Mouse (Mus musculus) urinary bladder, postnatal 0 days (tissue): ENCODE measurements around the gene H2al1g. TPM values are rescaled to one million over a fixed set of nuclear protein-coding genes. Genes with fewer than 3 reads are reported as not detected.

Source experiments
- polyA plus RNA-seq: library from polyadenylated mRNA; unstranded; fragments of >200 nt; fragmentation: Nextera tagmentation; extraction: Ambion mirVana; gene quantifications from 2 replicates; pipeline ENCODE4 v1.2.1, GENCODE M21; 2015

H2al1g gene
- not detected in 2 replicates for polyA plus RNA-seq

DNA sequence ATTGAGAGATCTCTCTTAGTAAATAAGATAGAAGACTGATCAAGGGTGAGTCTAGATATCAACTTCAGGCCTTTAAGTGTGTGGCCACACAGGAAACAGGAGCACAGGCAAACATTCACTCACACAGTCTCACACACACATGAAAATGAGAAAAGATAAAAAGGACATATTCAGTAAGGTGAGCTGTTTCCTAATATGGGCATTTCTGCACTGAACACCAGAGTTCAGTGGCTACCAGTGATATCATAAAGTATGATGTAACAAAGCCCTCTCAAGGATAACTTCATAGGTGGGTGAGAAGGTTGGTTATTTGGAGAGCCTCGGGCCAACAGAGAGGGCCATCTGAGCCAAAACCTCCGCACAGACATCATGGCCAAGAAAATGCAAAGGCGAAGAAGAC lies at the start of gene H2al1g:
TSS of gene H2al1g (plus strand) at position 301 of the 400 bp plus-strand sequence.

DNA sequence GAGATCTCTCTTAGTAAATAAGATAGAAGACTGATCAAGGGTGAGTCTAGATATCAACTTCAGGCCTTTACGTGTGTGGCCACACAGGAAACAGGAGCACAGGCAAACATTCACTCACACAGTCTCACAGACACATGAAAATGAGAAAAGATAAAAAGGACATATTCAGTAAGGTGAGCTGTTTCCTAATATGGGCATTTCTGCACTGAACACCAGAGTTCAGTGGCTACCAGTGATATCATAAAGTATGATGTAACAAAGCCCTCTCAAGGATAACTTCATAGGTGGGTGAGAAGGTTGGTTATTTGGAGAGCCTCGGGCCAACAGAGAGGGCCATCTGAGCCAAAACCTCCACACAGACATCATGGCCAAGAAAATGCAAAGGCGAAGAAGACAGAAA lies 19.1 kb upstream of the H2al1g start, which contains the start of gene H2al1a:
TSS of gene H2al1a (plus strand) at position 301 of the 400 bp plus-strand sequence.

DNA sequence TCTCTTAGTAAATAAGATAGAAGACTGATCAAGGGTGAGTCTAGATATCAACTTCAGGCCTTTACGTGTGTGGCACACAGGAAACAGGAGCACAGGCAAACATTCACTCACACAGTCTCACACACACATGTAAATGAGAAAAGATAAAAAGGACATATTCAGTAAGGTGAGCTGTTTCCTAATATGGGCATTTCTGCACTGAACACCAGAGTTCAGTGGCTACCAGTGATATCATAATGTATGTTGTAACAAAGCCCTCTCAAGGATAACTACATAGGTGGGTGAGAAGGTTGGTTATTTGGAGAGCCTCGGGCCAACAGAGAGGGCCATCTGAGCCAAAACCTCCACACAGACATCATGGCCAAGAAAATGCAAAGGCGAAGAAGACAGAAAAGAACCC lies 15.9 kb upstream of the H2al1g start, which contains the start of gene H2al1b:
TSS of gene H2al1b (plus strand) at position 301 of the 400 bp plus-strand sequence.

DNA sequence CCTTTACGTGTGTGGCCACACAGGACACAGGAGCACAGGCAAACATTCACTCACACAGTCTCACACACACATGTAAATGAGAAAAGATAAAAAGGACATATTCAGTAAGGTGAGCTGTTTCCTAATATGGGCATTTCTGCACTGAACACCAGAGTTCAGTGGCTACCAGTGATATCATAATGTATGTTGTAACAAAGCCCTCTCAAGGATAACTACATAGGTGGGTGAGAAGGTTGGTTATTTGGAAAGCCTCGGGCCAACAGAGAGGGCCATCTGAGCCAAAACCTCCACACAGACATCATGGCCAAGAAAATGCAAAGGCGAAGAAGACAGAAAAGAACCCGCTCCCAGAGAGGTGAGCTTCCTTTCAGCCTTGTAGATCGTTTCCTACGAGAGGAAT lies 12.7 kb upstream of the H2al1g start, which contains the start of gene H2al1c:
TSS of gene H2al1c (plus strand) at position 301 of the 400 bp plus-strand sequence.

GRCm38 (mm10) chrX:11308524-11308923 lies 9.5 kb upstream of the H2al1g start, which contains the start of gene H2al1d:
H2al1d (plus strand) TSS chrX:11308824.

DNA sequence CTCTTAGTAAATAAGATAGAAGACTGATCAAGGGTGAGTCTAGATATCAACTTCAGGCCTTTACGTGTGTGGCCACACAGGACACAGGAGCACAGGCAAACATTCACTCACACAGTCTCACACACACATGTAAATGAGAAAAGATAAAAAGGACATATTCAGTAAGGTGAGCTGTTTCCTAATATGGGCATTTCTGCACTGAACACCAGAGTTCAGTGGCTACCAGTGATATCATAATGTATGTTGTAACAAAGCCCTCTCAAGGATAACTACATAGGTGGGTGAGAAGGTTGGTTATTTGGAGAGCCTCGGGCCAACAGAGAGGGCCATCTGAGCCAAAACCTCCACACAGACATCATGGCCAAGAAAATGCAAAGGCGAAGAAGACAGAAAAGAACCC lies 6.4 kb upstream of the H2al1g start, which contains the start of gene H2al1e:
TSS of gene H2al1e (plus strand) at position 301 of the 400 bp plus-strand sequence.

GRCm38 (mm10) chrX:11314858-11315257 lies 3.2 kb upstream of the H2al1g start, which contains the start of gene H2al1f:
H2al1f (plus strand) TSS chrX:11315158.

GRCm38 (mm10) chrX:11321192-11321591 lies 3.1 kb downstream of the H2al1g start, which contains the start of gene H2al1h:
H2al1h (plus strand) TSS chrX:11321492.

GRCm38 (mm10) chrX:11324359-11324758 lies 6.3 kb downstream of the H2al1g start, which contains the start of gene H2al1i:
H2al1i (plus strand) TSS chrX:11324659.

DNA sequence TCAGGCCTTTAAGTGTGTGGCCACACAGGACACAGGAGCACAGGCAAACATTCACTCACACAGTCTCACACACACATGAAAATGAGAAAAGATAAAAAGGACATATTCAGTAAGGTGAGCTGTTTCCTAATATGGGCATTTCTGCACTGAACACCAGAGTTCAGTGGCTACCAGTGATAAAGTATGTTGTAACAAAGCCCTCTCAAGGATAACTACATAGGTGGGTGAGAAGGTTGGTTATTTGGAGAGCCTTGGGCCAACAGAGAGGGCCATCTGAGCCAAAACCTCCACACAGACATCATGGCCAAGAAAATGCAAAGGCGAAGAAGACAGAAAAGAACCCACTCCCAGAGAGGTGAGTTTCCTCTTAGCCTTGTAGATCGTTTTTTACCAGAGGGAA lies 9.5 kb downstream of the H2al1g start, which contains the start of gene H2al1j:
TSS of gene H2al1j (plus strand) at position 301 of the 400 bp plus-strand sequence.

Other genes starting within 250 kb of the H2al1g start
- not detected in 2 replicates for gene H2al1a, start 19.0 kb upstream of the H2al1g start, polyA plus RNA-seq
- gene H2al1b, start 15.8 kb upstream of the H2al1g start, polyA plus RNA-seq, result not detected in 2 replicates
- gene H2al1c, start 12.6 kb upstream of the H2al1g start, polyA plus RNA-seq, result not detected in 2 replicates
- gene H2al1d, start 9.4 kb upstream of the H2al1g start, polyA plus RNA-seq, result not detected in 2 replicates
- not detected in 2 replicates for gene H2al1e, start 6.3 kb upstream of the H2al1g start, polyA plus RNA-seq
- not detected in 2 replicates for gene H2al1f, start 3.1 kb upstream of the H2al1g start, polyA plus RNA-seq
- not detected in 2 replicates for gene H2al1h, start 3.2 kb downstream of the H2al1g start, polyA plus RNA-seq
- gene H2al1i, start 6.4 kb downstream of the H2al1g start, polyA plus RNA-seq, result not detected in 2 replicates
- gene H2al1j, start 9.6 kb downstream of the H2al1g start, polyA plus RNA-seq, result not detected in 2 replicates